Mouse (Mus musculus) T-helper 17 cell (primary cell): ENCODE measurements around the gene Btbd2.

ENCODE experiments used
- in situ Hi-C, 2 experiments: fragments of 300-600 bp; cut with MboI, MseI; formaldehyde crosslinking; loops; 1 replicate in 1 of 2; 2 replicates in 1 of 2; pipeline ENCODE4 v1.15.1; 2025; ENCODE audit warnings: high pct_unique_total_duplicates in 2 of 2

Btbd2 gene

DNA sequence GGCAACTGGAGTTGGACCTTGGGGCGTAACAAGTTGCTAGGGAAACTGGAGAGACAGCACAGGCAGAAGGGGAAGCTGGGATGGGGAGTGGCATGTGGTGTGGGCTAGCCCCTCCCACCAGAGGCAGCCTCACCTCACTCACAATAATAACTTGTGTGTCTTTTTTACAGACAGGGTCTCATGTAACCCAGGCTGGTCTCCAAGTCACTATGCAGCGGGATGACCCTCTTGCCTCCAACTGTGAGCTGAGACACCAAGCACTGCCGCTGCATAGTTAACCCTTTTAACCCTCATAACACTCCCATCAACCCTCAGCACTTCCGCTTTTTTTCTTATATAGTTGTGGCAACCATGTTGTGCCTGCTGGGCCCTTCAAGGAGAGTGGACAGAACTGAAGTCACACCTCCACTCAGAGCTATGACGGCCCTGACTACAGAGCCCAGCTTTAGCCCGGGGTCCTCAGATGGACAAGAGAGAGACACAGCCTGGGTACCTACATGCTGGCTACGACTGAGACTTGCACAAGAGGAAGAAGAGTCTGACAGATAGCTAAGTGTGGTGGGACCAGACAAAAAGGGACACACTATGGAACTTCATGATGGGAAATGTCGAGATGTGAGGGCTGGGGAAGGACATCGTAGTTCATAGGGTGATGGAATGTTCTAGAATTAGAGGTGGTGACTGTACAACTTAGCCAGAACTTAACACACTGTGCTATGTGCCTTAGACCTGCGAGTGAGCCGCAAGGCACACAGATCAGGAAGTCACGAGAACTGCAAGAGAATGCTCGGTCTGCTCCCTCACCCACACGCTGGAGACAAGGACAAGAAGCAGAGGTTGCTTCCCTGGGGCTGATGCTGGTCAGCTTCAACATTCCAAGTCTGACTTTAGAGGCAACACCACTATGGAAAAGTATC is 35.6 kb upstream of the Btbd2 start:
- in situ Hi-C loops, result no loop called here

DNA sequence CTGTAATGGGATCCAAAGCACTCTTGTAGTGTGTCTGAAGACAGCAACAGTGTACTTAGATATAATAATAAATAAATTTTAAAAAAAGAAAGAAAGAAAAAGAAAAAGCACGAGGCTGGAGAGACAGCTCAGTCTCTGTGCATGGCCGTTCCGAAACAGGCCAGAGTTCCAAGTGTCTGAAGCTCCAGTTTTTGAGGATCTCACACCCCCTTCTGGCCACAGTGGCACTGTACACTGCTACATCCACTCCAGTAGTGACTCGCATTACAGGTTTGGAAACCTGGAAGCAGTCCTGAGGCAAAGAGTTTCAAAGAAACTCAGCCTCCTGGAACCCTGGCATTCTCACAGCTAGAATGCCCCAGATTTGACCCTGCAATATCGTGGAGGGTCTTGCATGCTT is 31.0 kb upstream of the Btbd2 start:
- in situ Hi-C loops, result loop anchor here (5.0 to 10.0 kb wide), 3 partner anchors 81 to 113 kb away; partner anchors contain the start of genes Klf16 (in 2 of the 2) and Gm49322 (in 1 of the 2)

DNA sequence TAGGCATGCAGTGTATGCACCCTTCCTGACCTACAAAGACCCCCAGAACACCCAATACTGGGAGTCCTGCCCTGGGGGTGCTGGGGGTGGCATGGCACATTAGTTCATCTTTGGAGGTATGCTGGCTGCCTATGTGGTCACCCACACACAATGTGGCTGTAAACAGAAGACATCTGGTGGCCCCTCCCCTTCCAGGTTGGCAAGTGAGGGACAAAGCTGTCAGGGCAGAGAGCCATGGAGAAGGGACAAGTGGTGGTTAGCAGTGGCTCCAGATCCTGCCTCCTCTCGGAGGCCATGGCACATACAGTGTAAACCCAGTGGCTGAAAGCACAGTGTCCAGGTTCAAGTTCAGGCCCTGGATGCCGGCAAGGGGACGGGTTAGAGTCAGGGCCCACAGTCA is 29.7 kb upstream of the Btbd2 start:
- in situ Hi-C loops, result loop anchor here (5.0 to 10.0 kb wide), 3 partner anchors 79 to 112 kb away; partner anchors contain the start of genes Klf16 (in 2 of the 2) and Gm49322 (in 1 of the 2)

DNA sequence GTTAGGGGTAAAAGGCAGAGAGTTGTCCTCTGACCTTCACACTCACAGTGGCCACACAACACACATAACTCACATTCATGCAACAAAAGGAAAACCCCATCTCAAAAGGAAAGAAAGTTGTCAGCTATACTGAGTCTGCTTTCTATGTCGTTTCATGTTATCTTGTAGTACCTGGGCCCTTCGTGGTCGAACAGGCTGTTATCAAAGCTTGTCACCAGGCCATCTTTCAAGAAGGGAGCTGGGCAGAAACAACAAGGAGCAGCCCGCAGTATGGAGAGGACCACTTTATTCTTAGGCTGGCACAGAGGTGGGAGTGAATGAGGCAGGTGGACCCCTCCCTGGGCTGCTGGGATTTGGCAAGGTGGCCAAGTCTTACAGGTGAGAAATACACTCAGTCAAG is 28.1 kb upstream of the Btbd2 start:
- in situ Hi-C loops, result loop anchor here (5.0 to 10.0 kb wide), 4 partner anchors 78 to 663 kb away; partner anchors contain the start of genes Klf16 (in 2 of the 2) and Gm49322 (in 1 of the 2)

DNA sequence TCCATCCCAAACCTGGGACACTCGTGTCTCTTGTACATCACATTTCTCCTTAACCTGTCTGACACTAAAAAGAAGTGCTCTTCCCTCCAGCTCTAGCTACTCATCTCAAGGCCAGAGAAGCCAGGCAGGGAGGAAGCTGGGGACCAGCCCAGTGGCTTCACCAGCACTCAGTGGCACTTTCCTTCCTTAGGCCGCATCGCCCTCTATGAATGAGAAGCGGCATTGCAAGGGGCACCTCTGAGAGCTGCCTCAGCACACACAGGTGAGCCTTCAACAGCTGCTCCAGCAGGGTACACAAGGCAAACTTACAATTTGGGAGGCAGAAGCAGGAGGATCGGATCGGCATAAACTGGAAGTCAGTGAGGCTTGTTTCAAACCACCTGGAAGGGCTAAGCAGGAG is 27.3 kb upstream of the Btbd2 start:
- in situ Hi-C loops, result loop anchor here (5.0 to 10.0 kb wide), 2 partner anchors 109 to 662 kb away; partner anchors contain the start of gene Klf16 (in 1 of the 2)

DNA sequence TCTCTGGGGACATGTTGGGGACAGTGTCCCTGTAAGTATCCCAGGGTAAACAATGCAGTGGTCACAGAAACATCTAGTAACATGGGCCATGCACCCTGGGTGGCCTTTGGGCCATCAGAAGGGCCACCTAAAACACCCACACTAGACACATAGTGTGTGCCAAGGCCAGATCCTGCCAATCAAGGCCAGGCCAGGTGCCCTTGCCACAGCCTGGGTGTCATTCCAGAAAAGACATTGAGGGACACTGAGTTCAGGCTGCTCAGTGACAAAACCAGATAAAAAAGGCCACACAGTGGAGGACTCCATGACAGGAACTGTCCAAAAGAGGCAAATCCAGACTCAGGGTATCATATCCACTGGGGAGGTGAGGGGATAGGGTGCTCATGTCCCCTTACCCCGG is 26.8 kb upstream of the Btbd2 start:
- in situ Hi-C loops, result loop anchor here (5.0 to 10.0 kb wide), 2 partner anchors 109 to 661 kb away; partner anchors contain the start of gene Klf16 (in 1 of the 2)

DNA sequence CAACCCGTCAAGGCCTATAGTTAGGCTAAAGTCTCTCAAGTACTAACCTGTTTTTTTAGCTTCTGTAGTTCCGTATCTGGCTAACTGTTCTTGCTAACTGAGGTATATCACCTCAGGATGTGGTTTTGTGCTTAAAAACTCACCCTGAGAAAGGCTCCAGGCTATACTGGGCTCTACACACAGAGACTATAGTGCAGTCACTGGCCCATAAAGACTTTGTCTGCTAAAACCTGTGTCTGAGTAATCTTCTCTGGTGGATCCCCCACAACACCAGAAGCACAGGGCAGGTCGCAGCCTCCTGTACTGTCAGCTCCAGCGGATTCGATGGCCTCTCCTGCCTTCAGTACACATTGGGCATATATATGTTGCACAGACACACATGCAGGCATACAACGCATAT is 25.1 kb upstream of the Btbd2 start:
- in situ Hi-C loops, result loop anchor here (5.0 to 10.0 kb wide), 2 partner anchors 107 to 660 kb away; partner anchors contain the start of gene Klf16 (in 1 of the 2)

DNA sequence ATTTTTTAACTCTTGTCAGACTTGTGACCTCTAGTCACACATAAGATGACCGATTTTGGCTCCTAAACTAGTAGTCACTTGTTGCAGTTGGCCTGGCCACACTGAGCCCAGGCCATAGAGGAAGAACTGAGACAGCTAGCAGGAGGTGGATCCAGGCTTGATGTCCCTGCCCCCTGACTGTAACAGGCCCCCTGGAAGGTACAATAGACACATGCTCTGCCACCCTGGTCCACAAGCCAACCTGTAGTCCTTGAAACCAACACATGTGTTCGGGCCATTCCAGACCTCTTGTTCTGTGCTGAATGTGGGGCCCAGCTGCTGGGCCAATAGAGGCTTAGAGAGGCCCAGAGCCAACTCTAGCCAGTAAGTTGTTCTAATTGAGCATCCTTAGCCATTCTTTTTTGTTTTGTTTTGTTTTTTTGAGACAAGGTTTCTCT is 23.4 kb upstream of the Btbd2 start:
- in situ Hi-C loops, result loop anchor here (5.0 to 10.0 kb wide), 2 partner anchors 105 to 658 kb away; partner anchors contain the start of gene Klf16 (in 1 of the 2)

DNA sequence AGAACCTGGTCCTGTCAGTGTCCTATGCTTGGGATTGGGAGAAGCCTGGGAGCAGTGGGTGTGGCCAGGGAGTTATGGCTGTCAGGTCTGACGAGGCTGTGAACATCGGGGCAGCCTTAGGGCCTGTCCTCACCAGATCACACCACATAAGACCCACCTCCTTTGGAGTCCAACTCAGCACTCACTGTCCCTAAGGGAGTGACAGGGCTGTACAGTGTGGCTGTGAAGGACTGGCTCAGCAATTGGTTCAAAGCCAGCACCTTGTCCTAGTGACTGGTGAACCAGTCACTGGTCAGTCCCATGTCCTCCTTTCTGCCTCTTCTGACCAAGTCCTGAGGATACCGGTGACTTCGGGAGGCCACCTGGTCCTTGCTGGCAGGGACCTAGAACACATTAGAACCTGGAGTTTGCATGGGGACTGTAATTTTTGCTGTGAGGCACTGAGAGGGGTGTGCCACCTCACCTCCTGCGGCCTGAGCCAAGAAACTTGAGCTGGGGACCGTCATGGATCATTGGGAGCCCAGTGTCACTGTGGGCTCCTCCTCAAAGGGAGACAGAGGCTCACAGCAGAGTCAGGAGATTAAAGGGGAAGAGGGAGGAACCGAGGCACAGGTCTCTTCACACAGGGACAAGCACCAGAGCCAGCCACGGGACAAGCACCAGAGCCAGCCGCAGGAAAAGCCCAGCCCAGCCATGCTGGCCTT is 22.8 kb upstream of the Btbd2 start:
- in situ Hi-C loops, result loop anchor here (5.0 to 10.0 kb wide), 2 partner anchors 105 to 657 kb away; partner anchors contain the start of gene Klf16 (in 1 of the 2)

DNA sequence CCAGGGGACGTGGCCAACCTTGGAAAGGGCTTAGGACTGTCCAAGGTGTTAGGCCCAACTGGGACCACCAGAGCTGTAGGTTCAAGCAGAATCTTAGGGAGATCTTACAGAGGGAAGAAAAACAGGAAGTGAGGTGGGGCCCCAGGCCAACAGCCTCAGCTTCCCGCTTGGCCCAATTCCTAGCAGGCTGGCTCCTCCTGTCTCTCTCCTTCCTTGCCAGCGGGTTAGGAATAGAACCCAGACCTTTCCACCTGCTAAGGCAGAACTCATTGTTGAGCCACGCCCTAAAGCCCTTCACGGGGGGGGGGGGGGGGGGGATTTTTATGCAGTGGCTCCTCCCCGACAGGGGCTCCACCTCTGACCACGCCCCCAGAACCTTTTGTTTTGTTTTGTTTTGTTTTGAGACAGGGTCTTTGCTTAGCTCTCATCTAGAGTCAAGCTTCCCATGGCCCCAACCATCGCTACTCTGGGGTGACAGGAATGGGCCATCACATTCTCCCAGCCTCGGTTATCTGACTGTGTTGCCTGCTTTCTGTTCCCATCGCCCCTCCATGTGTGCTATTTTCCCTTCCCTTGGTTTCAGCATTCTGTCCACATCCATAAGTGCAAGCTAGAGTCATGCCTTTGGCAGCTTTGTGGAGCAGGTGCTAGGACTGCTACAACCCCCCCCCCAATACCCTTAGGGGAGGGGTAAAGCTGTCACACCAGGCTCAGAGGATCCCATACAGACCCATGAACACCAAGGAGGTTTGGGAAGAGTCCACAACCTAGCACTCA is 21.9 kb upstream of the Btbd2 start:
- in situ Hi-C loops, result no loop called here

DNA sequence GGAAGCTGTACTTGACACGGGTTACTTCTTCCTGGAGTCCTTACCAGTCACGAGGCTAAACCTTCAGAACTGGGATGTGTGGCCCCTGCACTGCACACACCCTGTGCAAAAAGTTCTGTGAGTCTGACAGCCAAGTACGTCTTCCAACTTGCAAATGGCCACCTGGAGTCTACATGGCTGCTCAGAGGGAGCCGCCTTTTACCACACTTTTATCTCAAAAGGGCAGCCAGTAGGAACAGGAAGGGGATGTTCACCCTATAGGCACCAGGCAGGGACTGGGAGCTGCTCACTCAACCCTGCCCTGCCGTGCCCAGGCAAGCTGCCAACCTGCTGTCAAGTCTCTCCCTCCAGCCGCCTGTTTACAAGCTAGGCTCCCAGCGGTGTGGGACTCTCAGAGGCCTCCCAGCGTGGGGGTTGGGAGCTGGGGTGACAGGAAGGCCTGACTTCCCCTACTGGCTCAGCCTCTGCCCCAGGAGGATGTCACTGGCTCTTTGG is 21.1 kb upstream of the Btbd2 start, which contains the start of gene Mknk2:
Gene Mknk2, minus strand, starts transcription at position 171 of the 495 bp plus-strand sequence.
- in situ Hi-C loops, result no loop called here

DNA sequence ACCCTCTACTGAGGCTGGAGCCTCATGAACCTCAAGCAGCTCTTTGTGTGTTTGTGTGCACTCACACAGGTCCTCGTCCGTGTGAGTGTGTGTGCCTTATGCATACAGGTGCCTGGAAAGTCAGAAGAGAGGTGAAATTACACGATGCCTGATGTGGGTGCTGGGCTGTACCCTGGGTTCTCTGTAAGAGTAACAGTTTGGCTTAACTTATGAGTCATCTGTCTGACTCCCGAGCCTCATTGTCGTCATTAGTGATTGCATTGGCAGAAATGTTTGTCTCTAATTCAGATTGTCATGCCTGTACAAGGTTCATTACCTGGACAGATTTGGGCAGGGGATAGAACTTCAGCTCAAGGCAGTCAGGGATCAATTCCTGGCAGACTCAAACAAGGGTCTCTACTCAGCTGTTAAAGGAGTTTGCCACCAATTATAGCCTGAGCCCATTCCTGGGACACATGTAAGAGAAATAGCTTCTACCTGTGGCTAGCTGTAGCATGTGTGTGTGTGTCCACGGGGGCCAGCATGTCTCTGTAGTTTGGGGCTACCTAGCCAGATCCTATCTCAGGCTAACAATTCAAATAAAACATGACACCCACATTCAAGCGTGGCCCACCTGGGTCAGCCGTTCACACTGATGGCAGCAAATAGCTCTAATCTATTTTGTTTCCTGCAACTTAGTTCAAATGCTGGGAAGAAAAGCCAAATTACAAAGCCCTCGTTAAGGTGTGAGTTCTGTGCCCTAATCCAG is 20.4 kb upstream of the Btbd2 start:
- in situ Hi-C loops, result no loop called here

DNA sequence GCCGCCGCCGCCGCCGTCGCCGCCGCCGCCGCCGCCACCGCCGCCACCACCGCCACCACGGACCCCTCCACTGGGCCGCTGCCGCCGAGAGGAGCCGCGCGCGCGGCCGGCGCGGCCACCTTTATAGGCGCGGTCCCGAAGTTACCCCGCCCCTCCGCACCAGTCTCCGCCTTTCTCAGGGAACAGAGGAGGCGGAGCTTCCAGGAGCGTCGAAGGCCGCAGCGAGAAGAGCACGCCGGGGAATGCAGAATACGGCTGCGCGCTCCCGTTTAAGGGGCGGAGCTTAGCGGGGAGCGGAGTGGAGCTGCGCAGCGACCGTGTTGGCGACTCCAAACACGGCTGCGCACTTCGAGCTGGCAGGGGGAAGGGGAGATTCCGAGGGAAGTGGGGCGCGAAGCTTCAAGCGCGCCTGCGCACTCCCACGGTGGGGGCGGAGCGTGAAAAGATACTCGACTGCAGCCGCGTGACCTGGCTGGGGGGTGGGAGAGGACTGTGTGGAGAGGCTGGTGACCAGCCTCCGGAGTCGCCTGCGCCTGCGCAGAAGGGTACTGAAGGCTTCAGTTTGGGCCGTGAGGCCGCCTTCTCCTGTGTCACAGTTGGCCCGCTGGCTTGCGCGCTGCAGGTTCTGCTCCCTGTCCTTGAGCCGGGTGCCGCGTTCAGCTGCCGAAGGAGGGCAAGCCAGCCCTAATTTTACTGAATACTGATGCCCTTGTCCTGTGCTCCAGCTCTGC is 19.5 kb upstream of the Btbd2 start:
- in situ Hi-C loops, result no loop called here

DNA sequence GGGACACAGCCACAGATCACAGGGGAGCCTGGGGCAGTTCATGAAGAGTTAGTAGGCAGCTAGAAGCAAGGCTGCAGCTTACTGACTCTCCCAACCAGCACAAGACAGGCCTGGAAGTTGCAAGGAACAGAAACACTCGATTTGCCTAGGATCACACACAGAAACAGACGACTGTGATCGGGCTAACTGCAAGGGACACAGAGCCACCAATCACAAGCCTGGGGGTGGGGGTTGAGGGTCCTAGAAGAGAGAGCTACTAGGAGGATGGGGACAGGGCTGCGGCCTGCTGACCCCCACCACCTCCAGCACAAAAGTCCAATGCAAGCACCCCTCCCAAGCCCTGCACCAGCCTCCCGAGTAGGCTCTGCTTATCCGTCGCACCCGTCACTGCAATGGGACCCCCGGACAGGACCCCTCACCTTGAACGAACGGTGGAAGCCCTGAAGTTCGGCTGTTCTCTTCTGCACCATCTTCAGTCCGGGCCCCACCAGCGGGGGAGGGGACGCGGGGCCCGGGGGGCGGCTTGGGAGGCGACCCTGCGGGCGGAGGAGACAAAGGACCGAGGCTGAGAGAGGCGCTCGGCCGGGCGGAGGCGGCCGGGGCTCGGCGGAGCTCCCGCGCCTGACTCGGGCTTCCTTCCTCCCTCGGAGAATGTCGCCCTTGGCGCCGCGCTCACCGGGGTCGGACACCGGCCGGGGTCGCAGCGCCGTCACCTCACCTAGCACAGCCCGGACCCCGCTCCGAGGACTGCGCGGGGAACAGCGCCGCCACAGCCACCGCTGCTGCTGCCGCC is 18.7 kb upstream of the Btbd2 start:
- in situ Hi-C loops, result no loop called here

DNA sequence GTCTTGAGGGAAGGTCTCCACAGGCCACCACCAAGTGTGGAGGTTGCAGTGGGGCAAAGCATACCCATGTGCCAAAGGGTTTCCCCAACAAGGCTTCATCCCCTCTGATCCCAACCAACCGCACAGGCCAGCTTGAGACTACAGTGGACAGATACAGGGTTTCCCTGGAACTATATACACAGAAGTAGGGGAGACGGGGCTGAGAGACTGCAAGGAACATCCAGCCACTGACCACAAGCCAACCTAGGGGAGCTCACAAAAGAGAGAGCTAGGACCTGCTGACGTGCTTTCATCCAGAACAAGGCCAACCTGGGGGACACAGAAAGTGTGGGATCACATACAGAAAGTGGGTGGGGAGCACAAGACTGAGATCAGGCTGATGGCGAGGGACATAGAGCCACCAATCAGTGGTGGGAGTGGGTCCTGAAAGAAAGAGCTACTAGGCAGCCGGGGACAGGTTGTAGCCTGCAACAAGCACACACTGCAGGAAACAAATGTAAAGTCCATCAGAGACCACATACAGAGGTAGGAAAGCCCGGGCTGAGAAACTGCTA is 18.1 kb upstream of the Btbd2 start:
- in situ Hi-C loops, result no loop called here

DNA sequence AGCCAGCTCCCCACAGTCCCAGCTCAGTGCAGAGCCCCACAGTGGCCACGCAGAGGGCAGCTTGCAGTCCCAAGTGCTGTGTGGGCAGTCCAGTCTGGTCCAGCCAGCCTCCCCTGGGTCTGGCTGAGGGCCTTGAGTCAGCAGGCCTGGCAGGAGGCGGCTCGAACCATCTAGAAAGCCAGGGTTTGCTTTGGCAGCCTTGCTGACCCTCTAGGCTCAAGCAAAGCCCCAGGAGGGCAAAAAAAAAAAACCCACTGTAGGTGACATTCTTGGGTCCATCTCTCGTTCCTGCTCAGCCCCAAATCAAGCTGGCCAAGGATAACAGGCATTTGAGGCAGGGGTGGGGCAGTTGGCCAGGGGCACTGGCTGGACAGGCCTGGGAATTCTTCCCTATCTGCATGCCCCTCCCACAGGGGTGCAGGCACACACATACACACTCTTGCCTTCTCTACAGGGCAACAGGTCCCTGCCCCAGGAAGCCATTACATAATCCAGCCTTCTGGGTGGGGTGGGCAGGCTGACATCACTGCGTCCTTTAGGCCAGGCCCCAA is 17.4 kb upstream of the Btbd2 start:
- in situ Hi-C loops, result no loop called here

DNA sequence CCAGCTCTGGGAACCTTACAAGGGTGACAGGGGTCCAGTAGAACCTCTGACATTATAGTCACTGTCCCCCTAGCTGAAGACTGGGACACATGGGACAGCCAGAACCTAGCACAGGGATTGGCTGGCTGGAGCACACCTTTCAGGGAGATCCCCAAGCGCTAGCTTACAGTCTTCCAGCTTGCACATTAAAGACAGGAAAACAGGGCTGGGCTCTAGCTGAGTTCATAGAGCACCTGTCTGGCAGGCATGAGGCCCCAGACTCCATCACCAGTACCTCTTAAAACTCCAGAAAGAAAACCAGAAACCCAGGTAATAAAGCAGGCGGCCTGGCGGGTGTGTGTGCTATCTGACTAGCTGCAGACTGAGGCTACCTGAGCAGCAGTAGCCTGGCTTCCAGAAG is 16.8 kb upstream of the Btbd2 start:
- in situ Hi-C loops, result no loop called here
